Mouse (Mus musculus): ENCODE results near the gene Bend5. TPM values are rescaled to one million over a fixed set of nuclear protein-coding genes. Genes with fewer than 3 reads are reported as not detected.

Gene Bend5
- polyA plus RNA-seq, 1 experiment from 2014 or later, result 39.9 TPM

DNA sequence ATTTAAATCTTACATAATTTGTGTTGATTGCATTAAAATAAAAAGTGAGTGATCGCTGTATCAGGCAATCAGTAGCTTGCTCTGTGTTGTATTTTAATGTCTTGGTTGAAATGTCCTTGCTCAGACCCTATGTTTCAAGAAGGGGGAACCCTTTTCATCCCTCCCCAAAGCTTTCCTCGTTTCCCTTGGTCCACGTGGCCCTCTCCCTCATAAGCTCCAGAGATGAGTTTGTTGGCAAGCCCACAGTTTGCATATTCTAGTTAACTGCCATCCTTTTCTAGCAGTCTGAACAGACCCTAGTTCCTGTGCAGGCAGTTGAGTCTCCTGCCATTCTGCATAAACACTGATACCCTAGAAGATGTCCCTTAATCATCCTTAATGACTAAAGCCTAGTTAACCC lies 33.1 kb downstream of the Bend5 start:
- Histone ChIP-seq H3K9ac (ENCODE audit: low read length) (no peak overlapping the region), H3K4me2 (no peak overlapping the region), H3K4me3 (ENCODE audit: low read depth, low read length) (no peak overlapping the region), H3K27ac (ENCODE audit: low read depth, low read length) (no peak overlapping the region), H3K9me3 (ENCODE audit: control insufficient read depth, low read length) (no peaks in the 10 kb centered on the region), H3K36me3 (ENCODE audit: control insufficient read depth, insufficient read depth, low read length) (no peaks in the 10 kb centered on the region), H3K4me1 (ENCODE audit: control insufficient read depth, insufficient read depth, low read length) (peaks cover 7% of the 10 kb centered on the region), H3K27me3 (ENCODE audit: control insufficient read depth, insufficient read depth, low read length) (peaks cover 9% of the 10 kb centered on the region)
- DNase-seq (ENCODE audit: low spot score, missing footprints) (no peak), ATAC-seq (ENCODE audit: low FRiP score) (no peak)
- 94% methylated on average over 3 of the region's 3 CpGs for WGBS

DNA sequence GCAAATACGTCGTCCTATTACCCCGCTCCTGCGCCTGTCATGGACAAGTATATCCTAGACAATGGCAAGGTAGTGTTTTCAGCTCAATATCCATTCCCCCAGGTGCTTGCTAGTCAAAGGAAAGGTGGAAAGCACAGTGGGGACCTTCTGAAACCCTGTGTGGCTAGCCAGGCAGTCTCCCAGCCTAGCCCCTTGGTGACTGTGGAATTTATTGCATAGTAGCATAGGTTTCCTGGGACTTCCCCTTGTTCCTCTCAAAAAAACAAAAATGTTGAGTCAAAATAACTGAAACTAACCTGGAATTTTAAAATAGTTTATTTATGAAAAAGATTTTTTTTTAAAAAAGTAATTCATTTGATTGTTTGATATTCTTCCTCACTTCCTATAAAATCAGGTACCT lies 33.8 kb downstream of the Bend5 start:
- Histone ChIP-seq H3K36me3 (ENCODE audit: control insufficient read depth, insufficient read depth, low read length) (no peaks in the 10 kb centered on the region), H3K4me1 (ENCODE audit: control insufficient read depth, insufficient read depth, low read length) (peaks cover 7% of the 10 kb centered on the region), H3K9ac (ENCODE audit: low read length) (no peak overlapping the region), H3K9me3 (ENCODE audit: control insufficient read depth, low read length) (no peaks in the 10 kb centered on the region), H3K27me3 (ENCODE audit: control insufficient read depth, insufficient read depth, low read length) (peaks cover 9% of the 10 kb centered on the region), H3K4me3 (ENCODE audit: low read depth, low read length) (no peak overlapping the region), H3K4me2 (no peak overlapping the region), H3K27ac (ENCODE audit: low read depth, low read length) (no peak overlapping the region)
- 92% methylated on average over 4 of the region's 4 CpGs for whole genome bisulfite sequencing
- ATAC-seq (ENCODE audit: low FRiP score) (no peak), DNase-seq (ENCODE audit: low spot score, missing footprints) (peak; percentile 39)

DNA sequence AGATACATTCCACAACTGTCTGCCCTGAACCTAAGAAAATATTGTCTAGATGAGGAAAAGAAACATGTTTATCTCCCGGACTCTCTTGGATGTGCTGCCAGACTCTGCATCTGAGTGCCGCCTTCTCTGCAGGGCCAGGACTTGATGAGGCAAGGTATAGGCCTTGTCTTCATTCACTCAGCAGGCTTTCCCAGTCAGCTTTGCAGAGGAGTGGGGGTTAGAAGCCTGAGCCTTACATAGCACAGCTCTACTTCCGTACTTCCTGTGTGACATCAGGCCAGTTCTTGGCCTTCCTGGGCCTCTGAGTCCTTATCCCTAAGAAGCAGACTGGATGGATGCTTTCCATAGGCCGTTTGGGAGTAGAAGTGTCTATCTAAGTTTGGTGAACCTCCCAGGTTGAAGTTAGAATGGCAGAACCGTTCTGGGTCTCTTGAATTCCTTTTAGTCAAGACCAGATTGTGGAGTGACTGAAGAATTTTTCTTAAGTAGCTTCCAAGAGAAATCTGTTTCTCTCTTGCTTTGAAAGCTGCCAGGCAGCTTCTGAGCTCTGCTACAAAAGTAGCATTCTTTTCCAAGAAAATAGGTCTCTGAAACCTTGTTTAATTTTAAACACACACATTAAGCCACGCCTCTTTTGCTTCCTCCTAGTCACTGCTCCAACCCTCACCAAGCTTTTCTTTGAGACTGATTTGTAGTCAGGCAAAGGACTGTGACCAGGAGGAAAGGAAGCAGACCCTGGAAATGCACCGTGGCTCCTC lies 34.8 kb downstream of the Bend5 start:
- no peak for DNase-seq (ENCODE audit: low spot score, missing footprints)
- Histone ChIP-seq H3K36me3 (ENCODE audit: control insufficient read depth, insufficient read depth, low read length) (no peaks in the 10 kb centered on the region), H3K4me3 (ENCODE audit: low read depth, low read length) (no peak overlapping the region), H3K9me3 (ENCODE audit: control insufficient read depth, low read length) (no peaks in the 10 kb centered on the region), H3K27me3 (ENCODE audit: control insufficient read depth, insufficient read depth, low read length) (peaks cover 9% of the 10 kb centered on the region), H3K9ac (ENCODE audit: low read length) (no peak overlapping the region), H3K4me2 (no peak overlapping the region), H3K27ac (ENCODE audit: low read depth, low read length) (no peak overlapping the region), H3K4me1 (ENCODE audit: control insufficient read depth, insufficient read depth, low read length) (peaks cover 5% of the 10 kb centered on the region)
- no peak for ATAC-seq (ENCODE audit: low FRiP score)
- WGBS, result 76% methylated on average over 7 of the region's 7 CpGs

DNA sequence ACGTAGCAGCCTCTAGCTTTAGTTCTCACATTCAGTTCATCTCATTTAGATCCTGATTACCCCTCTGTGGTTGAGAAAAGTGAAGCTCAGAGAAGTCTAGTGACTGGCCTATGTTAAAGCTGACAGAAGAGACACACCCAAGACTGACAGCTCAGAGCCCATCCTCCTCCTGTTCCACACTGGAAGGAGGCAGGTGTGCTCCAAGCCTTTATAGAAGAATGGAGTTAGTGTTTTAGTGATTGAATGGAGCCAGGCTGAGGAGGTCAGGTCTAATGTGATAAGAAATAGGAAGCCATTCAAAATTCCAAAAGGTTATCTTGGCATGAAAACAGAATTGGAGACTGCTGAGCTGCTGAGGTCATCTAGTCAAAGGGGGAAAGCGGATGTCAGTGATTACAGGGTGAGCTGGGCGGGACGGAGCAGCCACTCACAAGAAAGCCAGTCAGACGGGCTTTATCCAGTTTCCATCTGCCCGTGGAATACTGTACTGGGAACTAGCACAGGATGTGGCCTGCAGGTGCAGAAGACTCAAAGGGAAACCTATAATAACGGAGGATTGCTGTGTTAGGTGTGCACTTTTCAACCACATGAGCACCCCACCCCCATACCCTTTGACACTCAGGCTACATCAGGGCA lies 36.6 kb downstream of the Bend5 start:
- no peak overlapping the region for H3K9ac ChIP-seq (ENCODE audit: low read length)
- 86% methylated on average over 7 of the region's 7 CpGs for WGBS
- no peaks in the 10 kb centered on the region for H3K9me3 ChIP-seq (ENCODE audit: control insufficient read depth, low read length)
- H3K27me3 ChIP-seq (ENCODE audit: control insufficient read depth, insufficient read depth, low read length), result peaks cover 9% of the 10 kb centered on the region
- 0 out of 2 replicates have a peak, but pooled peaks cover 2% of the 10 kb centered on the region for H3K36me3 ChIP-seq (ENCODE audit: control insufficient read depth, insufficient read depth, low read length)
- no peaks in the 10 kb centered on the region for H3K4me1 ChIP-seq (ENCODE audit: control insufficient read depth, insufficient read depth, low read length)
- no peak overlapping the region for H3K4me3 ChIP-seq (ENCODE audit: low read depth, low read length)
- H3K27ac ChIP-seq (ENCODE audit: low read depth, low read length), result no peak overlapping the region
- no peak for ATAC-seq (ENCODE audit: low FRiP score)
- no peak for DNase-seq (ENCODE audit: low spot score, missing footprints)
- H3K4me2 ChIP-seq, result no peak overlapping the region

DNA sequence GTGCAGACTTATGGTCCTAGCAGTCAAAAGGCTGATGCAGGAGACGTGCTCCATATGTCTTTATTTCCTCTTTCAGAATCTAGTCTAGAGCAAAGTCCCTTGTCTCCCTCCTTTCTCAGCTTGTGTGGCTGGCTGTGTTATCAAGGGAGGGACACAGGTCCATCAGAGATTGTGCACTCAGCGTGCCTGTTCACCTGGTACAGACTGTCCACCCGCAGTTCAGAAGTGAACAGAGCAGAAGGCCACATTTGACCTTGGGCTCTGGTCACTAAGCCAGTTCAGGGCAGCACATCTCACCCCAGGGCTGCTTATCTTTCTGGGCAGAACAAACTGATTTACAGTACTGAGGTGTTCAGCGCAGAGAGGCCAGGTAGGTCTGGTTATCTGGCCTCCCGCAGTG lies 37.4 kb downstream of the Bend5 start:
- DNase-seq (ENCODE audit: low spot score, missing footprints) (no peak), ATAC-seq (ENCODE audit: low FRiP score) (no peak)
- Histone ChIP-seq H3K36me3 (ENCODE audit: control insufficient read depth, insufficient read depth, low read length) (0 out of 2 replicates have a peak, but pooled peaks cover 2% of the 10 kb centered on the region), H3K4me1 (ENCODE audit: control insufficient read depth, insufficient read depth, low read length) (no peaks in the 10 kb centered on the region), H3K9ac (ENCODE audit: low read length) (no peak overlapping the region), H3K9me3 (ENCODE audit: control insufficient read depth, low read length) (no peaks in the 10 kb centered on the region), H3K27ac (ENCODE audit: low read depth, low read length) (no peak overlapping the region), H3K27me3 (ENCODE audit: control insufficient read depth, insufficient read depth, low read length) (peaks cover 3% of the 10 kb centered on the region), H3K4me2 (no peak overlapping the region), H3K4me3 (ENCODE audit: low read depth, low read length) (no peak overlapping the region)
- 92% methylated on average over 5 of the region's 5 CpGs for WGBS

DNA sequence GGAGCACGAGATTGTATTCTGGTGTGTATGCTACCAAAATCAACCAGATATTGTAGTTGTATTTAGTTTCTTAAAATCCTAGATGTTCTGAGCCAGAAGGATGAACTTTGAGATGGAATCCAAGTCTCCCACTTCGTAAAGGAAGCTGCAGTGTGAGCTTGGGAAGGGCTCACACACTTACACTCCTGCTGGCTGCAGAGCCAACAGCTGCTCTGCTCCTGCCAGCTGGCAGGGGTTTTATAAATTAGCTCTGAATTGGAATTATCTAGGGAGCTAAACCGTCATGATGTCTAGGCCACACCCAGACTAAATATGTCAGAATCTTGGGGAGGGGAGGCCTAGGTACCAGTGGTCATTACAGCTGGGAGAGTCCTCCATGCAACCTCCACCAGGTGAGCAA lies 38.5 kb downstream of the Bend5 start:
- H3K27me3 ChIP-seq (ENCODE audit: control insufficient read depth, insufficient read depth, low read length), result no peaks in the 10 kb centered on the region
- DNase-seq (ENCODE audit: low spot score, missing footprints) (no peak), ATAC-seq (ENCODE audit: low FRiP score) (no peak)
- H3K9ac ChIP-seq (ENCODE audit: low read length), result no peak overlapping the region
- H3K4me2 ChIP-seq, result no peak overlapping the region
- no peak overlapping the region for H3K27ac ChIP-seq (ENCODE audit: low read depth, low read length)
- no peaks in the 10 kb centered on the region for H3K9me3 ChIP-seq (ENCODE audit: control insufficient read depth, low read length)
- 83% methylated on average over 3 of the region's 3 CpGs for WGBS
- H3K4me3 ChIP-seq (ENCODE audit: low read depth, low read length), result no peak overlapping the region
- no peaks in the 10 kb centered on the region for H3K4me1 ChIP-seq (ENCODE audit: control insufficient read depth, insufficient read depth, low read length)
- H3K36me3 ChIP-seq (ENCODE audit: control insufficient read depth, insufficient read depth, low read length), result 0 out of 2 replicates have a peak, but pooled peaks cover 2% of the 10 kb centered on the region

DNA sequence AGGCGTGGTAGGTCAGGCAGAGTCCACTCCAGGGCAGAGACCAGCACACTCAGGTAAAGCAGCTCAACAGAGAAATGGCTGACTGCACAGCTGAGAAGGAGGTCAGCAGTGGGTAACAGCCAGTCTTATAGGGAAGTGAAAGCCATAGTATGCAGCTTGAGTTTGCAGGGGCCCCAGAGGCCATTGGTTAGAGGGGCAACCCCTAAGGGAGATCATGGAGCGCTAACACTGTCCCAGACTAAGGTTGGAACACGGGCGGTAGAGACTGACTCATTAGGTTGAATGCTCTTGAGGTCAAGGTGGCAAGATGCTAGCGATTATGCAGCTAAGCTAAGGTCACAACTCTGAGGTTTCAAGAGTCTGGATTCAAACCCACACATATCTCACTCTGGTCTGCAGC lies 40.8 kb downstream of the Bend5 start:
- H3K27me3 ChIP-seq (ENCODE audit: control insufficient read depth, insufficient read depth, low read length), result no peaks in the 10 kb centered on the region
- no peak overlapping the region for H3K4me2 ChIP-seq
- ATAC-seq (ENCODE audit: low FRiP score), result no peak
- H3K9ac ChIP-seq (ENCODE audit: low read length), result no peak overlapping the region
- no peaks in the 10 kb centered on the region for H3K4me1 ChIP-seq (ENCODE audit: control insufficient read depth, insufficient read depth, low read length)
- H3K4me3 ChIP-seq (ENCODE audit: low read depth, low read length), result no peak overlapping the region
- H3K36me3 ChIP-seq (ENCODE audit: control insufficient read depth, insufficient read depth, low read length), result 0 out of 2 replicates have a peak, but pooled peaks cover 2% of the 10 kb centered on the region
- 92% methylated on average over 5 of the region's 5 CpGs for WGBS
- H3K27ac ChIP-seq (ENCODE audit: low read depth, low read length), result no peak overlapping the region
- no peaks in the 10 kb centered on the region for H3K9me3 ChIP-seq (ENCODE audit: control insufficient read depth, low read length)
- DNase-seq (ENCODE audit: low spot score, missing footprints), result no peak

DNA sequence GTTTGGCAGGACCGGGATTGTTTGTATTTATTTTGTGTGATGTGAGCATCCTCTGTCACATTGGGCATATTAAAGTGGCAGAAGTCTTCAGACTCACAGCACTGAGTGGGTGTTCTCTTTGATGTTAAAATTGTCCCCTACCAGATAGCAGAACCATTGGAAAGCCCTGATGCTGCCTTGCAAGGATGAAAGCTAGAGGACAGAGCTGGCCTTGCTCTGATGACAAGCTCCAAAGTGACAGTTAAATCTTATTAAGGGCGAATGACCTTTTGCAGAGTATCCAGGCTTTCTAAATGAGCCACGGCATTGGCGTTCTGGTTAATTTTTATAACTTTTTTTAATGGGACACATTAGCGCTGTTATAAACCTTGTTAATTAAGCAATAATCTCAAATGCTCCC lies 42.8 kb downstream of the Bend5 start:
- Histone ChIP-seq H3K4me3 (ENCODE audit: low read depth, low read length) (no peak overlapping the region), H3K9me3 (ENCODE audit: control insufficient read depth, low read length) (no peaks in the 10 kb centered on the region), H3K9ac (ENCODE audit: low read length) (no peak overlapping the region), H3K27me3 (ENCODE audit: control insufficient read depth, insufficient read depth, low read length) (no peaks in the 10 kb centered on the region), H3K4me2 (no peak overlapping the region), H3K27ac (ENCODE audit: low read depth, low read length) (no peak overlapping the region), H3K36me3 (ENCODE audit: control insufficient read depth, insufficient read depth, low read length) (0 out of 2 replicates have a peak, but pooled peaks cover 2% of the 10 kb centered on the region), H3K4me1 (ENCODE audit: control insufficient read depth, insufficient read depth, low read length) (no peaks in the 10 kb centered on the region)
- ATAC-seq (ENCODE audit: low FRiP score) (no peak), DNase-seq (ENCODE audit: low spot score, missing footprints) (peak; percentile 56)
- 80% methylated on average over 5 of the region's 5 CpGs for WGBS

DNA sequence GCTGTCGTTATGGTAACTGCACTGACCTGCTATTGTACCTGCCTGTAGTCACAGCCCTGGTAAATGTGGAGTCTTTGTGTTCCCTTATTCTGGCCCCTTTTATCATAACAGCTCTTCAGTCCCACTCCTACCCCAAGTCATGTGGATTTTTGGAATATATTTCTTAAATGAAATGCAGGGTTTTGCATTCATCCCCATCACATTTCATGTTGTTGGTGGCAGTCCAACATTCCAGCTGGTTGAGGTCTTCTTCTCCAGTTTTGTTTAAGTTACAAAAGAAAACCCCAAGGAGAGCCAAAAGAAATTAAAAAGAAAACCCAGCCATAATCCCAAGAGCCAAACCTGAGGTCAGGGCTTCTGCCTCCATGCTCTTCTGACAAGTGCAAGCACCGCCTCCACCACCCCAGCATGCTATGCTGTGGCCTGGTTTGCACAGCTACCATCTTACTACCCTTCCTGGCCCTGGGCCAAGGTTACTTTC lies 52.5 kb downstream of the Bend5 start:
- WGBS, result 82% methylated on average over 2 of the region's 2 CpGs
- H3K4me2 ChIP-seq, result no peak overlapping the region
- DNase-seq (ENCODE audit: low spot score, missing footprints) (no peak), ATAC-seq (ENCODE audit: low FRiP score) (no peak)
- H3K27me3 ChIP-seq (ENCODE audit: control insufficient read depth, insufficient read depth, low read length), result no peaks in the 10 kb centered on the region
- no peaks in the 10 kb centered on the region for H3K36me3 ChIP-seq (ENCODE audit: control insufficient read depth, insufficient read depth, low read length)
- H3K9ac ChIP-seq (ENCODE audit: low read length), result no peak overlapping the region
- no peak overlapping the region for H3K27ac ChIP-seq (ENCODE audit: low read depth, low read length)
- H3K4me3 ChIP-seq (ENCODE audit: low read depth, low read length), result no peak overlapping the region
- no peaks in the 10 kb centered on the region for H3K9me3 ChIP-seq (ENCODE audit: control insufficient read depth, low read length)
- no peaks in the 10 kb centered on the region for H3K4me1 ChIP-seq (ENCODE audit: control insufficient read depth, insufficient read depth, low read length)

All from midbrain, embryonic 11.5 days (tissue).